Mouse (Mus musculus): ENCODE results near the gene Ttc9b.

The Ttc9b gene

GRCm38 (mm10) chr7:27687836-27688235 is 34.1 kb downstream of the Ttc9b start:
- no peak for DNase-seq (ENCODE audit: low read depth, low spot score)

GRCm38 (mm10) chr7:27688246-27688788 is 34.6 kb downstream of the Ttc9b start:
- DNase-seq (ENCODE audit: low read depth, low spot score): no peak

- peak; percentile 97 for DNase-seq (ENCODE audit: low read depth, low spot score)
Observed at GRCm38 (mm10) chr7:27688815-27689612, 35.3 kb downstream of the Ttc9b start, which contains the start of gene Zfp607b. Gene Zfp607b (plus strand): TSS chr7:27689340.

GRCm38 (mm10) chr7:27691076-27691475 is 37.4 kb downstream of the Ttc9b start:
- peak; percentile 59 for DNase-seq (ENCODE audit: low read depth, low spot score)

- DNase-seq (ENCODE audit: low read depth, low spot score): no peak
Observed at GRCm38 (mm10) chr7:27696711-27697110, 43.0 kb downstream of the Ttc9b start.

Measured in 3T3-L1 (cell line).